Mouse (Mus musculus): ENCODE results near the gene Neu2.

DNA sequence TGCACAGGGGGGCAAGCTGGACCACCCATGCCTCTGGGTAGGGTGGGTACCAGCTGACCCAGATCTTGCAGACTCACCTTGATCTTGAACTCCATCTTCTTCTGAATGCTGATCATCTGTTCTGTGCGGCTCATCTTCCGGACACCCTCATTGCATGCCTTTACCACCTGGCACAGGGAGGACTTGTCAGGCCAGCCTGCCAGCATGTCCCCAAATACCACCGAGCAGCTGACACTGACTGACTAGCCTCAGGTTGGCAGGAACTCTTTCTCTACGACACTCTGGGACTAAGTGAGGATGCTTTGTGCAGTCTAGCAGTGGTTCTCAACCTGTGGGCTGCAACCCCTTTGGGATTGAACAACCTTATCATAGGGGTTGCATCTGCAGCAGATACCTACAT, 27.1 kb upstream of the Neu2 start:
- TF ChIP-seq CTCF (IDR thresholded peaks at IDR 0.05; ENCODE audit: low read depth, low read length) (no peak), POLR2AphosphoS5 (IDR thresholded peaks at IDR 0.05; ENCODE audit: insufficient replicate concordance, low read depth, low read length) (no peak)
